Mouse (Mus musculus) forebrain, embryonic 16.5 days (tissue): ENCODE data around the gene Vps35l. TPM values are rescaled to one million over a fixed set of nuclear protein-coding genes. Genes with fewer than 3 reads are reported as not detected.

Experiments
- ATAC-seq: fragments of 200-750 bp; cut with Nextera tagmentation; 2 replicates; pipeline ENCODE4 v1.8.0; 2017; ENCODE audit warnings: mild to moderate bottlenecking, moderate library complexity
- H3K27ac ChIP-seq: fragments of 300-500 bp; sonication (generic); 2 replicates; pipeline ENCODE4 v1.5.1; 2014; ENCODE audit warnings: low read length, control low read depth
- H3K27me3 ChIP-seq: fragments of 300-500 bp; sonication (generic); replicated peaks from 2 replicates; pipeline ENCODE4 v1.6.1; 2014; ENCODE audit warnings: low read length; ENCODE audit not compliant: control insufficient read depth, insufficient read depth
- H3K36me3 ChIP-seq: fragments of 300-500 bp; sonication (generic); 2 replicates; pipeline ENCODE4 v1.6.1; 2014; ENCODE audit not compliant: control insufficient read depth, insufficient read depth
- H3K4me1 ChIP-seq: fragments of 300-500 bp; sonication (generic); replicated peaks from 2 replicates; pipeline ENCODE4 v1.6.1; 2014; ENCODE audit warnings: low read length; ENCODE audit not compliant: control insufficient read depth, insufficient read depth
- H3K4me2 ChIP-seq: fragments of 300-500 bp; sonication (generic); 2 replicates; pipeline ENCODE4 v1.6.1; 2014; ENCODE audit warnings: mild to moderate bottlenecking, low read length, control low read depth
- H3K4me3 ChIP-seq: fragments of 300-500 bp; sonication (generic); replicated peaks from 2 replicates; pipeline ENCODE4 v1.5.1; 2014; ENCODE audit warnings: mild to moderate bottlenecking, low read length, control low read depth
- H3K9ac ChIP-seq: fragments of 300-500 bp; sonication (generic); replicated peaks from 2 replicates; pipeline ENCODE4 v1.6.1; 2014; ENCODE audit warnings: low read depth, low read length, control low read depth
- H3K9me3 ChIP-seq: fragments of 300-500 bp; sonication (generic); 2 replicates; pipeline ENCODE4 v1.6.1; 2016; ENCODE audit warnings: low read length; ENCODE audit not compliant: control insufficient read depth
- WGBS: fragments of 180-500 bp; shearing (Covaris S2); extraction: QIAGEN DNeasy Blood & Tissue Kit; methylation state at CpG from one replicate; pipeline ENCODE4 v1.1.7; 2014; 5-methylcytosine and 5-hydroxymethylcytosine counted together
- polyA plus RNA-seq: library from polyadenylated mRNA; unstranded; fragments of >200 nt; fragmentation: Nextera tagmentation; extraction: Ambion mirVana; gene quantifications from 2 replicates; pipeline ENCODE4 v1.2.1, GENCODE M21; 2015

Vps35l gene
- polyA plus RNA-seq, 1 experiment from 2014 or later, result 103 TPM

DNA sequence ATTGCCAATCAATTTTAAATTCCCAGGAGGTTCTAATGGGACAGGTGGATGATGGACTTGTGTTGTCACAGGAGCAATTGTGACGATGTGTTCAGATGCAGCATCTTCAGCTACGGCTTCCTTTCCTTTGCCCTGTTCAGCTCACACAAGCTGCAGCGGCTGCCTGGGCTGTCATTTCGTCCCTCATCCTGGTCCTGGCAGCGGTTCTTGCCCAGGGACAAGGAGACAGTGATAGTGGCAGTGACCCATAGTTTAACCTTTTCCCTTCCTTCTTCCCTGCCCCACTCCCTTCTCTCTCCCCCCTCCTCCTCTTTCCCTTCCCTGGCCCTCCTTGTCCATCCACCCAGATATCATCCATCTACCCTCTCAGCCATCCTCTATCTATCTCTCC lies 26.8 kb downstream of the Vps35l start:
- Histone ChIP-seq H3K27ac (no peak overlapping the region), H3K9me3 (no peaks in the 10 kb centered on the region), H3K4me2 (no peak overlapping the region), H3K36me3 (peaks cover 5% of the 10 kb centered on the region), H3K4me1 (peaks cover 6% of the 10 kb centered on the region; the same call in 1 of the 2 replicates), H3K9ac (no peak overlapping the region), H3K27me3 (no peaks in the 10 kb centered on the region), H3K4me3 (no peak overlapping the region)
- ATAC-seq, result no peak
- WGBS, result 84% methylated on average over 5 of the region's 5 CpGs

DNA sequence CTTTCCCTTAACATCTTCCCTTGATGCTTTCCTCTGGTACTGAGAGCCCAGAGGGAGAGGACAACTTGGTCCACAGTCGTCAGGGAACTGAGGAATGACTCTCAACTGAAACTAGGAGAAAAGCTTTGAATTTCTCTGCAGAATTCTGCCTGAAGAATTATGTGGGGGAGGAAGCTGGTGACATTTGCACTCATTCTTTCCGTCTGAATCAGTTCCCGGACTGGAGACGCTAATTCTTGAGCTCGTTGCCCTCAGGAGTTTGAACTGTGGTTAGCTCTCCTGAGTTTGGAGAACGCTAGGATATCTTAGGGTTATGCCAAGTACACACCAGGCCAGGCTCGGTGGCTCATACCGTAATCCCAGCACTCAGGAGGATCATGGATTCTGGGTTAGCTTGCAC lies 29.2 kb downstream of the Vps35l start:
- Histone ChIP-seq H3K27ac (no peak overlapping the region), H3K27me3 (no peaks in the 10 kb centered on the region), H3K4me3 (no peak overlapping the region), H3K36me3 (no peaks in the 10 kb centered on the region), H3K4me2 (no peak overlapping the region), H3K9ac (no peak overlapping the region), H3K9me3 (no peaks in the 10 kb centered on the region), H3K4me1 (peaks cover 6% of the 10 kb centered on the region; the same call in 1 of the 2 replicates)
- no peak for ATAC-seq
- WGBS, result 86% methylated on average over 8 of the region's 8 CpGs

DNA sequence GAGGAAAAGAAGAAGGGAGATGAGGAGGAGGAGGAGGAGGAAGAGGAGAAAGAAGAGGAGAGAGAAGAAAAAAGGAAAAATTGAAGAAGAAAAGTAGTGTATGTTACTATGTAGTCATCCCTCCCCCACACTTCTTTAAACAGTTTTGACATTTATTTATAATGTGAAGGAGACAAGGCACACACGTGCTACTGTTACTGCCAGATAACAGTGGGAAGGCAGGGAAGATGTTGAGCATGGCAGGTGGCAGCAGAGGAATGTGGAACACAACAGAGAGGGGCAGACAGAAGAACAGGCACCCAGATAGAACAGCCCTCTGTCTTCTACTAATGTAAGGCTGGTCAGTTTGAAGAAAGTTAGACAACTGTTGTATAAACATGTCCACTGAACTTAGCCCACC lies 29.6 kb downstream of the Vps35l start:
- WGBS, result 56% methylated on average over 1 of the region's 1 CpGs

DNA sequence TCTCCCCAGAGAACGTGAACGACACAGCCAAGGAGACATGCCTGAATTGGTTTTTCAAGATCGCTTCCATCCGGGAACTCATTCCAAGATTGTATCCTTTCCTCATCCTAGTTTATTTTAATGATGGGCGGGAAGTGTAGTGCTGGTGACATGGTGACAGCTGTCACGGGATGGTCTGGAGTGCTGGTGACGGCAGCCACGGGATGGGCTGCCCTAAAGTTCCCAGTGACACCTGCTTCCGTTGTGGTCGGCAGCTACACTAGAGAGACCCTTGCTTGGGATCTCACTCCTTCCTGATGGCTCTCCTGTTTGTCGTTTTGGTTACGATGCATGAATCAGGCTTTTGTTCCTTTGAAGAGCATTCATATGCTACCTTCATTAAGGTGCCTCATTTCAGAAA lies 33.0 kb downstream of the Vps35l start:
- Histone ChIP-seq H3K27me3 (no peaks in the 10 kb centered on the region), H3K36me3 (no peaks in the 10 kb centered on the region; the same call in 1 of the 2 replicates), H3K27ac (no peak overlapping the region), H3K4me2 (no peak overlapping the region), H3K9ac (no peak overlapping the region), H3K4me1 (peaks cover 7% of the 10 kb centered on the region), H3K4me3 (no peak overlapping the region), H3K9me3 (no peaks in the 10 kb centered on the region)
- WGBS, result 69% methylated on average over 12 of the region's 12 CpGs
- no peak for ATAC-seq

More for the DNA sequence above, 29.6 kb downstream of the Vps35l start:
- Histone ChIP-seq H3K27me3 (no peaks in the 10 kb centered on the region), H3K4me3 (no peak overlapping the region), H3K36me3 (no peaks in the 10 kb centered on the region), H3K4me1 (peaks cover 6% of the 10 kb centered on the region; the same call in 1 of the 2 replicates), H3K4me2 (no peak overlapping the region), H3K27ac (no peak overlapping the region), H3K9ac (no peak overlapping the region), H3K9me3 (no peaks in the 10 kb centered on the region)
- ATAC-seq, result no peak

DNA sequence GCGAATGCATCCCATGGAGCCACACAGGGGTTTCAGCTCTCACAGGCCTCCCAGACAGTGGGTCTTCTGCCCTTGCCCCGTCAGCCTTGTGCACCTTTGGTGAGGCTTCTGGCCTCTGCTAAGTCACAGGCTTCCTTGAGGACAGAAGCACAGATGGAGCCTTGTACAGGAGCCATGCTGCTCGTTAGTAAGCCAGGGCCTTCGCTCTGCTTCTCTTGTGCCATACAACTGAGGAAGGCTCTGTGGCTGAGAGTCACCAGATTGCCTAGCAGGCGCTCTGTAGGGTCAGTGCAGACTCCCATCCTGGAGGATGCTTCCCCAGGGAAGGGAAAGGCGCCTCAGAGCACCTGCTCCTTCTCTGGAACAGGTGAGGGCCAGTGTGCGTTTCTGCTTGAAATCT lies 36.0 kb downstream of the Vps35l start:
- no peak overlapping the region for H3K9ac ChIP-seq
- no peak overlapping the region for H3K27ac ChIP-seq
- no peak overlapping the region for H3K4me2 ChIP-seq
- H3K4me3 ChIP-seq, result no peak overlapping the region
- no peaks in the 10 kb centered on the region for H3K27me3 ChIP-seq
- 65% methylated on average over 7 of the region's 7 CpGs for WGBS
- H3K4me1 ChIP-seq, result peaks cover 17% of the 10 kb centered on the region
- H3K9me3 ChIP-seq, result no peaks in the 10 kb centered on the region
- peaks cover 9% of the 10 kb centered on the region for H3K36me3 ChIP-seq
- ATAC-seq, result no peak

DNA sequence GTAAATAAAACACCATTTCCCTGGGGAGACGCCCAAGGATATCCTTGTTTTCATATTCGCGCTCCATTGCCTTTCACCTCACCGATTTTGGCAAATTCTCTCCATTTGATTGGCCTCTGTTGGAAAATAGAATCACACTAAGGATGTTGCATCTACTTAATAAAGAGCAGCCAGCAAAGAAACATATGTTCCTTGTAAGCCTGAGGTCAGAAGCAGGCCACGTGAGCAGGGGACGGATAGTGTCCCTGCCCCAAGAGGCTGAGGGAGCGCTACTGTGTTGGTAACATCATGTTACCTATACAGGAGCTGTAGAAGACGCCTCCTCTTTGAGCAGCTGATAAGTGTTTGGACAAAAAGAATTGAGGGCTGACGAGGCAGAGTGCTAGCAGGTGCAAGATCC lies 36.5 kb downstream of the Vps35l start:
- Histone ChIP-seq H3K27me3 (no peaks in the 10 kb centered on the region), H3K4me2 (no peak overlapping the region), H3K9ac (no peak overlapping the region), H3K9me3 (no peaks in the 10 kb centered on the region), H3K4me3 (no peak overlapping the region), H3K36me3 (peaks cover 11% of the 10 kb centered on the region), H3K27ac (no peak overlapping the region), H3K4me1 (peaks cover 17% of the 10 kb centered on the region)
- no peak for ATAC-seq
- 71% methylated on average over 9 of the region's 9 CpGs for WGBS

DNA sequence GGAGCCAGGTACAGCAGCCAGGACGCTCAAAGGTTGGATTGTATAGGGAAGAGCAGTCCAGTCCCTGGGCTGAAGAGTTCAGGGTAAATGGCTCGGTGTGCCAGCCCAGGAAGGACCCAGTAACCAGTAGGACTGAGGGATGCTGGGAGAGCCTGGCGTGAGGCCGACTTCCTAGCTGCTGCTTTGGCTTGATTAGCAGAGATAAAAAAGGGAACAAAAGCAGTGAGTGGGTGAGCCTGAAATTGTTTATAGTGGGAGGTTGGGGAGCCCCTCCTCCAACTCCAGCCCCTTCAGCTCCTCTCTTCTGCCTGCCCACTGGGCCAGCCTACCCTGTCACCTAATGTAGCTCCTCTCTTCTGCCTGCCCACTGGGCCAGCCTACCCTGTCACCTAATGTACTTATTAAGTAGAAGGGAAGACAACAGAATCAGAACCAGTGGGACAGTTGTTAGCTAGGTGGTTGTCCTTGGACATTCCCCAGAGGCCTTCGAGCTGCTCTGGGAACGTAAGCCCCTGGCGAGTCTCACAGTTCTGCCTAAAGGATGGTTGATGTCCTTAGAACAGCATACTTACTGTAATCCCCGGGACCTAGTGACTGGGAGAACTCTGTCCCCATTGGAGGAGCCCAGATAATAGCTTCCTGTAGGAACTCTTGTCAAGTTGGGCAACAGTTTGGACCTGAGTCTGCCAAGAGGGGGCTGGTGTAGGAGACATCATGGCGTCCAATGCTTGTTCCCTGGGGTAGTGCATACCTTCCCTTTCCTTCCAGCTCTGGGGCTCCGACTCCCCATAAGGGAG lies 37.8 kb downstream of the Vps35l start:
- H3K9me3 ChIP-seq, result no peaks in the 10 kb centered on the region
- no peak for ATAC-seq
- peaks cover 13% of the 10 kb centered on the region for H3K36me3 ChIP-seq
- H3K9ac ChIP-seq, result no peak overlapping the region
- peak overlapping the region; percentile 89 for H3K27ac ChIP-seq
- no peak overlapping the region for H3K4me2 ChIP-seq
- 74% methylated on average over 10 of the region's 10 CpGs for WGBS
- no peak overlapping the region for H3K4me3 ChIP-seq
- H3K4me1 ChIP-seq, result peaks cover 17% of the 10 kb centered on the region
- no peaks in the 10 kb centered on the region for H3K27me3 ChIP-seq

DNA sequence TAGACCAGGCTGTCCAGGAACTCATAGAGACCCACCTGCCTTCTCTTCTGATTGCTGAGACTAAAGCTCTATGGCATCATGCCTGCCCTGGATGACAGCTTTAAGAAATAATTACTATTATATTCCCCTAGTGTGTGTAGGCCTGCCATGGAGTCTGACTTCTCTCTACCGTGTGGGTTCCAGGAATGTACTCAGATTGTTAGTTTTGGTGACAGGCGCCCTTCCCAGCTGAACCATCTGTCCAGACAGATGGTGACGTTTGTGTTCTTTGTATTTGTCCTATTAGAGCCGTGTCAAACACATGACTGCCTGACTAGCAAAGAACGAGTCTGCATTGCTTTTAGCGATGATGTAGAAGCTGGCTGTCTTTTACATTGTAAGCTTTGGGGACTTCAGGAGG lies 38.5 kb downstream of the Vps35l start:
- no peak overlapping the region for H3K4me3 ChIP-seq
- H3K4me2 ChIP-seq, result no peak overlapping the region
- peaks cover 17% of the 10 kb centered on the region for H3K4me1 ChIP-seq
- H3K27ac ChIP-seq, result peak overlapping the region; percentile 89
- no peak overlapping the region for H3K9ac ChIP-seq
- 19% methylated on average over 6 of the region's 6 CpGs for WGBS
- peaks cover 13% of the 10 kb centered on the region for H3K36me3 ChIP-seq
- no peaks in the 10 kb centered on the region for H3K27me3 ChIP-seq
- peak; percentile 87 for ATAC-seq
- H3K9me3 ChIP-seq, result no peaks in the 10 kb centered on the region

DNA sequence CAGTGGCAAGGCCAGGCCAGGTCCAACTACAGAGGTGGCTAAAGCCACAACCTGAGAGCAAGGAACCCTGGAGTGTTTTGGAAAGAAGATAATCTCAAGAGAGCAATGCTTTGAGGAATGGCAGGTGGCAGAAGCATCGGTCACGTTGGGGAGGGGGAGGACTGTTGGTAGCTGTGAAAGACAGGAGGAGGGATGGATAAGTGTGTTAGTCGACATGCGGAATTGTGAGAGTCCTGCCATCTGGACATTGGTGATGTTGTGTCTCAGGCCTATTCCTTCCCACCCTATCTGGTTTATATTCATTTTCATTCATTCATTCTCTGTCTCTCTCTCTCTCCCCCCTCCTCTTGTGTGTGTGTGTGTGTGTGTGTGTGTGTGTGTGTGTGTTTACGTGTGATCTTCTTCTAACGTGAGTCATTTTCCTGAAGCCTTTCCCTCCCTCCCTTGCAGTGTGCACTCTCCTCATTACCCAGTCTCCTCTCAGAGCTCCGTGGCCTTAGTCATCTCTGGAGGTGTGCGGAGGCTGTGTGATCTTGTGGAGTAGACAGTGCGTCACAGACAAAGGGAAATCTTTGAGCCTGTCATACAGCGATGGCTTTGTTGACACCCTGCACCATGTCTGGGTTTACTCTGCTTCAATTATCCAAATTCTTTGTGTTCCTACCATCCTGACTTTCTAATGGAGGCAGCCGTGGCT lies 43.4 kb downstream of the Vps35l start:
- WGBS, result 62% methylated on average over 11 of the region's 11 CpGs
- no peak overlapping the region for H3K4me3 ChIP-seq
- H3K9ac ChIP-seq, result no peak overlapping the region
- H3K27ac ChIP-seq, result peak overlapping the region; percentile 28; the same call in 1 of the 2 replicates
- peak; percentile 44 for ATAC-seq
- no peak overlapping the region for H3K4me2 ChIP-seq
- H3K4me1 ChIP-seq, result peaks cover 8% of the 10 kb centered on the region
- peaks cover 15% of the 10 kb centered on the region for H3K36me3 ChIP-seq
- H3K27me3 ChIP-seq, result no peaks in the 10 kb centered on the region
- H3K9me3 ChIP-seq, result no peaks in the 10 kb centered on the region
